Mouse (Mus musculus) heart, embryonic 11.5 days (tissue): ENCODE measurements at regions not wholly inside any gene's neighbourhood (a gene's known extent, or its start where the extent isn't known, plus 50 kb on each side); places are given as distances from the start of the nearest gene placed in this dataset.

Experiments
- ATAC-seq: fragments of 200-750 bp; cut with Nextera tagmentation; replicated peaks from 2 replicates; pipeline ENCODE4 v1.8.0; 2017; ENCODE audit warnings: moderate library complexity; ENCODE audit not compliant: insufficient number of reproducible peaks, low FRiP score, low TSS enrichment
- H3K27ac ChIP-seq: fragments of 300-500 bp; sonication (generic); 2 replicates; pipeline ENCODE4 v1.5.1; 2014; ENCODE audit warnings: mild to moderate bottlenecking, low read depth, low read length
- H3K27me3 ChIP-seq: fragments of 300-500 bp; sonication (generic); 2 replicates; pipeline ENCODE4 v1.6.1; 2014; ENCODE audit warnings: mild to moderate bottlenecking, low read length, mixed read lengths; ENCODE audit not compliant: control insufficient read depth, insufficient read depth
- H3K36me3 ChIP-seq: fragments of 300-500 bp; sonication (generic); 2 replicates; pipeline ENCODE4 v1.6.1; 2014; ENCODE audit warnings: mild to moderate bottlenecking, low read length, moderate library complexity, mixed read lengths; ENCODE audit not compliant: control insufficient read depth, insufficient read depth
- H3K4me1 ChIP-seq: fragments of 300-500 bp; sonication (generic); 2 replicates; pipeline ENCODE4 v1.6.1; 2014; ENCODE audit warnings: low read length; ENCODE audit not compliant: control insufficient read depth, insufficient read depth
- H3K4me2 ChIP-seq: fragments of 300-500 bp; sonication (generic); 2 replicates; pipeline ENCODE4 v1.6.1; 2014; ENCODE audit warnings: mild to moderate bottlenecking, moderate library complexity
- H3K4me3 ChIP-seq: fragments of 300-500 bp; sonication (generic); 2 replicates; pipeline ENCODE4 v1.5.1; 2014; ENCODE audit warnings: low read depth, low read length
- H3K9ac ChIP-seq: fragments of 300-500 bp; sonication (generic); 2 replicates; pipeline ENCODE4 v1.6.1; 2014; ENCODE audit warnings: mild to moderate bottlenecking, low read depth, low read length, moderate library complexity
- H3K9me3 ChIP-seq: fragments of 300-500 bp; sonication (generic); replicated peaks from 2 replicates; pipeline ENCODE4 v1.6.1; 2016; ENCODE audit warnings: low read length; ENCODE audit not compliant: control insufficient read depth
- WGBS: fragments of 180-500 bp; shearing (Covaris S2); extraction: QIAGEN DNeasy Blood & Tissue Kit; methylation state at CpG from one replicate; pipeline ENCODE4 v1.1.7; 2014; ENCODE audit not compliant: insufficient replicate concordance; 5-methylcytosine and 5-hydroxymethylcytosine counted together

- no peak overlapping the region for H3K27ac ChIP-seq
- H3K4me2 ChIP-seq, result no peak overlapping the region
- H3K4me3 ChIP-seq, result no peak overlapping the region
- ATAC-seq, result no peak
- 51% methylated on average over 19 of the region's 19 CpGs for WGBS
- no peak overlapping the region for H3K9ac ChIP-seq
- no peaks in the 10 kb centered on the region for H3K9me3 ChIP-seq
- H3K4me1 ChIP-seq, result peaks cover 24% of the 10 kb centered on the region
- peaks cover 10% of the 10 kb centered on the region for H3K27me3 ChIP-seq
- no peaks in the 10 kb centered on the region for H3K36me3 ChIP-seq
Observed at GRCm38 (mm10) chr12:112333125-112334079, 155.8 kb upstream of the A530016L24Rik start.

GRCm38 (mm10) chr12:112334106-112334855 is 155.0 kb upstream of the A530016L24Rik start:
- Histone ChIP-seq H3K4me1 (peaks cover 24% of the 10 kb centered on the region), H3K4me2 (no peak overlapping the region), H3K9me3 (no peaks in the 10 kb centered on the region), H3K4me3 (no peak overlapping the region), H3K27ac (no peak overlapping the region), H3K36me3 (no peaks in the 10 kb centered on the region), H3K9ac (no peak overlapping the region), H3K27me3 (peaks cover 10% of the 10 kb centered on the region)
- 64% methylated on average over 20 of the region's 20 CpGs for WGBS
- ATAC-seq, result no peak

- Histone ChIP-seq H3K27me3 (peaks cover 9% of the 10 kb centered on the region), H3K9ac (no peak overlapping the region), H3K9me3 (no peaks in the 10 kb centered on the region), H3K4me3 (no peak overlapping the region), H3K4me2 (no peak overlapping the region), H3K27ac (no peak overlapping the region), H3K36me3 (no peaks in the 10 kb centered on the region), H3K4me1 (peaks cover 18% of the 10 kb centered on the region)
- WGBS, result 75% methylated on average over 7 of the region's 7 CpGs
- ATAC-seq, result no peak
Observed at GRCm38 (mm10) chr12:112335641-112336040, 153.6 kb upstream of the A530016L24Rik start.

GRCm38 (mm10) chr12:112336691-112337295 is 152.5 kb upstream of the A530016L24Rik start:
- H3K36me3 ChIP-seq, result no peaks in the 10 kb centered on the region
- no peak overlapping the region for H3K4me2 ChIP-seq
- no peaks in the 10 kb centered on the region for H3K9me3 ChIP-seq
- 84% methylated on average over 9 of the region's 9 CpGs for WGBS
- H3K27ac ChIP-seq, result no peak overlapping the region
- no peak for ATAC-seq
- H3K4me3 ChIP-seq, result no peak overlapping the region
- H3K27me3 ChIP-seq, result peaks cover 6% of the 10 kb centered on the region
- H3K9ac ChIP-seq, result no peak overlapping the region; the same call in 1 of the 2 replicates
- peaks cover 16% of the 10 kb centered on the region for H3K4me1 ChIP-seq

GRCm38 (mm10) chr12:112337443-112337842 is 151.8 kb upstream of the A530016L24Rik start:
- Histone ChIP-seq H3K27ac (no peak overlapping the region), H3K9ac (no peak overlapping the region), H3K9me3 (no peaks in the 10 kb centered on the region), H3K4me3 (no peak overlapping the region), H3K4me1 (peaks cover 11% of the 10 kb centered on the region), H3K36me3 (no peaks in the 10 kb centered on the region), H3K4me2 (no peak overlapping the region), H3K27me3 (peaks cover 6% of the 10 kb centered on the region)
- 80% methylated on average over 11 of the region's 11 CpGs for WGBS
- no peak for ATAC-seq

GRCm38 (mm10) chr12:112338976-112339375 is 150.3 kb upstream of the A530016L24Rik start:
- Histone ChIP-seq H3K4me2 (no peak overlapping the region), H3K9ac (no peak overlapping the region), H3K27ac (no peak overlapping the region), H3K4me3 (no peak overlapping the region), H3K4me1 (peaks cover 9% of the 10 kb centered on the region), H3K27me3 (peaks cover 6% of the 10 kb centered on the region), H3K9me3 (no peaks in the 10 kb centered on the region), H3K36me3 (no peaks in the 10 kb centered on the region)
- 78% methylated on average over 15 of the region's 15 CpGs for WGBS
- no peak for ATAC-seq

- WGBS, result 71% methylated on average over 11 of the region's 11 CpGs
- no peak overlapping the region for H3K27ac ChIP-seq
- H3K36me3 ChIP-seq, result no peaks in the 10 kb centered on the region
- peaks cover 6% of the 10 kb centered on the region for H3K27me3 ChIP-seq
- no peak overlapping the region for H3K9ac ChIP-seq
- H3K4me3 ChIP-seq, result no peak overlapping the region
- no peaks in the 10 kb centered on the region for H3K9me3 ChIP-seq
- H3K4me2 ChIP-seq, result no peak overlapping the region
- peaks cover 7% of the 10 kb centered on the region for H3K4me1 ChIP-seq
- ATAC-seq, result no peak
Observed at GRCm38 (mm10) chr12:112339481-112340179, 149.6 kb upstream of the A530016L24Rik start.

- Histone ChIP-seq H3K4me1 (peaks cover 6% of the 10 kb centered on the region), H3K4me3 (no peak overlapping the region), H3K27me3 (peaks cover 6% of the 10 kb centered on the region), H3K9me3 (no peaks in the 10 kb centered on the region), H3K4me2 (no peak overlapping the region), H3K9ac (no peak overlapping the region), H3K27ac (no peak overlapping the region), H3K36me3 (no peaks in the 10 kb centered on the region)
- ATAC-seq, result no peak
- 78% methylated on average over 5 of the region's 5 CpGs for WGBS
Observed at GRCm38 (mm10) chr12:112340248-112340647, 149.0 kb upstream of the A530016L24Rik start.
